Mouse (Mus musculus) neural tube, embryonic 14.5 days (tissue): ENCODE results near the gene Ltbp4. TPM values are rescaled to one million over a fixed set of nuclear protein-coding genes. Genes with fewer than 3 reads are reported as not detected.

ENCODE experiments used
- ATAC-seq: fragments of 200-750 bp; cut with Nextera tagmentation; 2 replicates; pipeline ENCODE4 v1.8.0; 2017; ENCODE audit warnings: low read depth, mild to moderate bottlenecking, moderate TSS enrichment, moderate library complexity
- H3K27ac ChIP-seq: fragments of 300-500 bp; sonication (generic); 2 replicates; pipeline ENCODE4 v1.5.1; 2014; ENCODE audit warnings: low read depth, mild to moderate bottlenecking, control low read depth, low read length, moderate library complexity, mixed read lengths
- H3K27me3 ChIP-seq: fragments of 300-500 bp; sonication (generic); 2 replicates; pipeline ENCODE4 v1.6.1; 2014; ENCODE audit warnings: low read length; ENCODE audit not compliant: control insufficient read depth, insufficient read depth
- H3K36me3 ChIP-seq: fragments of 300-500 bp; sonication (generic); 2 replicates; pipeline ENCODE4 v1.6.1; 2014; ENCODE audit warnings: low read length, mixed read lengths; ENCODE audit not compliant: control insufficient read depth, insufficient read depth
- H3K4me1 ChIP-seq: fragments of 300-500 bp; sonication (generic); 2 replicates; pipeline ENCODE4 v1.6.1; 2014; ENCODE audit warnings: low read length; ENCODE audit not compliant: control insufficient read depth, insufficient read depth
- H3K4me2 ChIP-seq: fragments of 300-500 bp; sonication (generic); 2 replicates; pipeline ENCODE4 v1.6.1; 2014; ENCODE audit warnings: mild to moderate bottlenecking, low read depth, low read length, control low read depth
- H3K4me3 ChIP-seq: fragments of 300-500 bp; sonication (generic); 2 replicates; pipeline ENCODE4 v1.5.1; 2014; ENCODE audit warnings: low read depth, low read length, control low read depth, mixed read lengths
- H3K9ac ChIP-seq: fragments of 300-500 bp; sonication (generic); replicated peaks from 2 replicates; pipeline ENCODE4 v1.6.1; 2014; ENCODE audit warnings: low read depth, mild to moderate bottlenecking, control low read depth, low read length, mixed read lengths
- H3K9me3 ChIP-seq: fragments of 300-500 bp; sonication (generic); 2 replicates; pipeline ENCODE4 v1.6.1; 2016; ENCODE audit warnings: low read length; ENCODE audit not compliant: control insufficient read depth
- WGBS: fragments of 180-500 bp; shearing (Covaris S2); extraction: QIAGEN DNeasy Blood & Tissue Kit; methylation state at CpG from one replicate; pipeline ENCODE4 v1.1.7; 2014; 5-methylcytosine and 5-hydroxymethylcytosine counted together
- polyA plus RNA-seq: library from polyadenylated mRNA; unstranded; fragments of >200 nt; fragmentation: Nextera tagmentation; extraction: Ambion mirVana; gene quantifications from 2 replicates; pipeline ENCODE4 v1.2.1, GENCODE M21; 2014

Gene Ltbp4
- polyA plus RNA-seq, 1 experiment from 2014 or later = 5.8 TPM

DNA sequence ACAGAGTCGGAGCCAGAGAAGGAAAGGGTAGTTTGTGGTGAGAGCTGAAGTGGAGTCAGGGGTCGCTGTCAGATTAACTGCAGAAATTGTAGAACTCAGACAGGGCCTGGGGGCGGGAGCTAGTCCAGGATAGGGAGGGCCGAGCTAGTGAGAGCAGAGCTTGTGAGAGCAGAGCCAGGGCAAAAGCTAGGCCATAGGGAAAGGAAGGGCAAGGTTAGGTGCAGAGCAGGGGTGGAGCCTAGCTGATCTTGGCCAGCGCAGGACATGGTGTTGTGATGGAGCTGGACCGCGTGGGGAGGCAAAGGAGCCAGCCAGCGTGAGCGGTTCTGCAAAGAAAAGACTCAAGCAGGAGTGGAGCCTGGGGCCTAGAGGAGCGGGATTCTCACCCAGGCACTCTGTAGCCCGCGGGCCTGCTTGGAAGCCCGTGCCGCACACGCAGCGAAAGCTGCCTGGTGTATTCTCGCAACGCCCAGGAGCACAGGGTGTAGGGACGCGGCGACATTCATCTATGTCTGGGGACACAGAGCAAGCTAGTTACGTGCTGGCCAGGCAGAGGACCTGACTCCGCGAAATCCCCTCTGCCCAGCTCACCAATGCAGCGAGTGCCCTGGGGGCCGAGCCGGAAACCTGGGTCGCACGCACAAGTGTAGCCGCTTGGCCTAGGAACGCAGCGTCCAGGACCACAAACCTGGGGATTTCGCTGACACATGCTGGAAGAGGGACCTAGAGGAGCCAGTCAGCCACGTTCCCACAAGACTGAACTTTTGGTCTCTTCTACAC lies 11.2 kb downstream of the Ltbp4 start:
- peaks cover 7% of the 10 kb centered on the region; the same call in 1 of the 2 replicates for H3K4me1 ChIP-seq
- H3K9me3 ChIP-seq = no peaks in the 10 kb centered on the region
- no peak for ATAC-seq
- H3K27ac ChIP-seq = no peak overlapping the region
- 34% methylated on average over 34 of the region's 34 CpGs for WGBS
- H3K9ac ChIP-seq = no peak overlapping the region
- peaks cover 60% of the 10 kb centered on the region for H3K27me3 ChIP-seq
- H3K4me2 ChIP-seq = peak overlapping the region; percentile 38; the same call in 1 of the 2 replicates
- no peaks in the 10 kb centered on the region for H3K36me3 ChIP-seq
- H3K4me3 ChIP-seq = peak overlapping the region; percentile 21; the same call in 1 of the 2 replicates

DNA sequence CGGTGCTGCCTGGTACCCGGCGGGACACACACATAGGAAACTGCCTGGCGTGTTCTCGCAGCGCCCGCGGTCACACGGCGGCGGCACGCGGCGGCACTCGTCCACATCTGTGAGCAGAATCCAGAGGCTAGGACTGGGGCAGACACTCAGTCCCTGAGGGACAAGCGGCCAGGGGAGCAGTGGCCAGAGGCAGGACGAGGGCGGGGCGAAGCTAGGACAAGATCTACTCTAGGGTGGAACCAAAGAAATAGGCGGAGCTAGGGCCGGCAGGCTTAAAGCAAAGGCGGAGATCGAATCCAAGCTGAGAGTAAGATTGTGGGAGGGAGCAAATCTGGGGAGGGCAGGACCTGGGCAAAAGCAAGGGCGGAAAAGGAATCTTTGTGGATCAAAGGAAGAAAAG lies 11.8 kb downstream of the Ltbp4 start:
- H3K9me3 ChIP-seq = no peaks in the 10 kb centered on the region
- 1% methylated on average over 24 of the region's 24 CpGs for WGBS
- peak; percentile 39; the same call in 1 of the 2 replicates for ATAC-seq

DNA sequence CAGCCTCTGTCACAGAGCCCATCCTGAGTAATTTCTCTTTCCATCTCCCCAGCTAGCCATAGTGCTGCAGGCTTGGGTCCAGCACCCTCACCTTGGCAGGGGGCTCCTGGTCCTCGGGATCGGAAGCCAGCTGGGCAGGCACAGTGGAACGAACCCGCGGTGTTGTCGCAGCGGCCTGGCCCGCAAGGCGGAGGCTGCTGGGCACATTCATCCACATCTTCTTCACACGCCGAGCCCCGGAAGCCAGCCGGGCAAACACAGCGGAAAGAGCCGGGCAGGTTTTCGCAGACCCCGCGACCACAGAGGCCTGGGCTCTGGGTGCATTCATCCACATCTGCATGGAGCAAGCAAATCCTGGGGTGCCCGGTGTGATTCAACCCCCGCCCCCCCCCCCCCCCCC lies 12.6 kb downstream of the Ltbp4 start:
- 48% methylated on average over 19 of the region's 20 CpGs for WGBS
- ATAC-seq = no peak
- H3K27me3 ChIP-seq = peaks cover 46% of the 10 kb centered on the region

More for the DNA sequence above, 11.8 kb downstream of the Ltbp4 start:
- H3K27ac ChIP-seq = no peak overlapping the region
- 0 out of 2 replicates have a peak overlapping the region, but pooled peaks have one; percentile 28 for H3K9ac ChIP-seq
- 0 out of 2 replicates have a peak, but pooled peaks cover 3% of the 10 kb centered on the region for H3K4me1 ChIP-seq
- H3K27me3 ChIP-seq = peaks cover 54% of the 10 kb centered on the region
- peak overlapping the region; percentile 21; the same call in 1 of the 2 replicates for H3K4me3 ChIP-seq
- no peaks in the 10 kb centered on the region for H3K36me3 ChIP-seq
- H3K4me2 ChIP-seq = peak overlapping the region; percentile 38; the same call in 1 of the 2 replicates

DNA sequence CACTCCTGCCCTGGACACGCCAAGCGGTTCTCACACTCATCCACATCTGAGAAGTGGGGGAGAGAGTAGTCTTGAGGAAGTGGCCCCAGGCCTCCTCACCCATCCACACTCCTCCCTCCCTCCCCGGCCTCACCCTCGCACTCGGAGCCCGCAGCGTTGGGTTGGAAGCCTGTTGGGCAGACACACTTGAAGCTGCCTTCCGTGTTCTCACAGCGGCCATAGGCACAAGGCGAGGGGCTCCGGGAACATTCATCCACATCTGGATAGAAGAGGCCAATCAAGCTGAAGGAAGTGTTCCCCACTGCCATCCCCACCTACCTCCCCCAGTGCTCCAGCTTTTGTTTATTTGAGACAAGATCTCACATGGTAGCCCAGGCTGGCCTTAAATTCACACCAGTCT lies 13.3 kb downstream of the Ltbp4 start:
- no peak overlapping the region for H3K27ac ChIP-seq
- no peaks in the 10 kb centered on the region for H3K4me1 ChIP-seq
- no peaks in the 10 kb centered on the region for H3K36me3 ChIP-seq
- H3K27me3 ChIP-seq = peaks cover 39% of the 10 kb centered on the region
- H3K4me2 ChIP-seq = no peak overlapping the region
- over 99% methylated on average over 11 of the region's 11 CpGs for WGBS
- H3K9me3 ChIP-seq = no peaks in the 10 kb centered on the region
- H3K4me3 ChIP-seq = no peak overlapping the region
- ATAC-seq = no peak
- no peak overlapping the region for H3K9ac ChIP-seq

More for the DNA sequence above, 12.6 kb downstream of the Ltbp4 start:
- Histone ChIP-seq H3K9ac (no peak overlapping the region), H3K36me3 (no peaks in the 10 kb centered on the region), H3K27ac (no peak overlapping the region), H3K4me1 (0 out of 2 replicates have a peak, but pooled peaks cover 3% of the 10 kb centered on the region), H3K4me2 (no peak overlapping the region), H3K4me3 (no peak overlapping the region), H3K9me3 (no peaks in the 10 kb centered on the region)

DNA sequence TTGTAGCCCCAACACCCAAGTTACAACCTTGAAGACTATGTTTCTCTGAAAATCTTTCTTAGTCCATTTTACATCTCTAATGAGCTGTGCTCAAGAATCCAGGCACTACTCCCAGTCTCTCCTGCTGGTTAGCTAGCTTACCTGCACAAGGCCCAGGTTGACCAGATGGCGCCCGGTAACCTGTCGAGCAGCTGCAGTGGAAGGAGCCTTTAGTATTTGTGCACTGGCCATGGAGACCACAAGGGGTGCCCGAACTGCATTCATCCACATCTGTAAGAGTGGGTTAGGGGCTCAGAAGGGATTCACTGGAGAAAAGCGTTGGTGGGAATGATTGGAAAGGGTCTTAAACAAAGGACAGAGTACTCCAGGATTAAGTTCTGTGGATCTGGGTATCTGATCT lies 14.5 kb downstream of the Ltbp4 start:
- Histone ChIP-seq H3K4me2 (no peak overlapping the region), H3K4me3 (no peak overlapping the region), H3K9me3 (no peaks in the 10 kb centered on the region), H3K36me3 (no peaks in the 10 kb centered on the region), H3K27ac (no peak overlapping the region), H3K4me1 (no peaks in the 10 kb centered on the region), H3K9ac (no peak overlapping the region), H3K27me3 (peaks cover 31% of the 10 kb centered on the region)
- ATAC-seq = no peak
- WGBS = 94% methylated on average over 5 of the region's 5 CpGs

DNA sequence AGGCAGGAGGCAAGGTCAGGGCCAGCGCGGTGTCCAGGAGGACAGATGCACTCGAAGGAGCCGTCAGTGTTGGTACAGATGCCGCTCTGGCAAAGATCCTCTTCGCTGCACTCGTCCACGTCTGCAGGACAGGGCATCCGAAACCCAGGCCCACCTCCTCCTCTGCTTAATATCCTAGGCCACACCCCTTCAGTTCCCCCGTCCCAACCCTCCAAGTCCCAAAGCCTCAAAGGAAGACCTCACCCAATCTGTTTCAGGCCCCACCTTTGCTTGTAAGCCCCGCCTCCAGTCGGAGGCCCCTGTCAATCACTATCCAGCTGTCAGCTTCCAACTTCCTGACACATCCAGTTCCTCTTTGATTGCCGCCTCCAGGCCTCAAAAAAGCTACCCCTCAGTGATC lies 15.2 kb downstream of the Ltbp4 start:
- WGBS = 21% methylated on average over 13 of the region's 13 CpGs
- H3K27ac ChIP-seq = no peak overlapping the region
- H3K9ac ChIP-seq = no peak overlapping the region
- H3K4me3 ChIP-seq = no peak overlapping the region
- no peak for ATAC-seq
- peaks cover 24% of the 10 kb centered on the region for H3K27me3 ChIP-seq
- no peak overlapping the region for H3K4me2 ChIP-seq
- no peaks in the 10 kb centered on the region for H3K36me3 ChIP-seq
- no peaks in the 10 kb centered on the region for H3K4me1 ChIP-seq
- H3K9me3 ChIP-seq = no peaks in the 10 kb centered on the region

DNA sequence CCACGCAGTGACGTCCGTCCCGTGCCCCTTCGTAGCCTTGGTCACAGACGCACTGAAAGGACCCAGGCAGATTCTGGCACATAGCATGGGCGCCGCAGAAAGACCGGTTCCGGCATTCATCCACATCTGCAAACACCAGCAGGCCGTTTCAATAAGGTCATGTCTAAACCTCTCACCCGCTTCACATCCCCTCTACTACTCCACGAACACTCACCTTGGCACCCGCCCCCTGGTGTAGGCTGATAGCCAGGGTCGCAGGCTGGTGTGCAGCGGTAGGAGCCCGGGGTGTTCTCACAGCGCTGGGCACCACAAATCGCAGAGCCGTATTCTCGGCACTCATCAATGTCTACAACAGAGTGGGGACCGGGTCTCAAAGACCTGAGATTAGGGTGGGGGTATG lies 18.1 kb downstream of the Ltbp4 start:
- no peak for ATAC-seq
- Histone ChIP-seq H3K4me2 (no peak overlapping the region), H3K4me3 (no peak overlapping the region), H3K9me3 (no peaks in the 10 kb centered on the region), H3K27me3 (peaks cover 3% of the 10 kb centered on the region; the same call in 1 of the 2 replicates), H3K27ac (no peak overlapping the region), H3K9ac (no peak overlapping the region), H3K36me3 (no peaks in the 10 kb centered on the region), H3K4me1 (no peaks in the 10 kb centered on the region)
- WGBS = 91% methylated on average over 22 of the region's 22 CpGs

DNA sequence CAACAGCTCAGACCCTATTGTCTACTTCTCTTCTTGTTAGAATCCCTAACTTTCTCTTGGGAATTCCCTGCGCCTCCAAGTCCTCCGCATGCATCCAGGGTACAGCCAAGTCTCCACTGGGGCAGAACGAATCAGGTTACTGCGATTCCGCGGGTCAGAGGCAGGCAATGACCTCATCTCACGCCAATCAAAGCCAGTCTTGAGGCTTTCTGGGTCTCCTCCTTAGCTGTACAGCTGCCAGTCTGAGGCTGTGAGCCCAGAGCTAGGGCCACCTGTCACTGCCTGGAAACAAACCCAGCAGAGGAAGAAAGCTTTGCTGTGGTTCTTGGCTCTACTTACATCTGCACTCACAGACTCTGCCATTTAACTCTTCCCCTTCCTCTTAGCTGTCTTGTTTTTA lies 21.5 kb downstream of the Ltbp4 start:
- H3K4me2 ChIP-seq = no peak overlapping the region
- 32% methylated on average over 7 of the region's 7 CpGs for WGBS
- no peaks in the 10 kb centered on the region for H3K4me1 ChIP-seq
- H3K4me3 ChIP-seq = no peak overlapping the region
- H3K9me3 ChIP-seq = no peaks in the 10 kb centered on the region
- no peak for ATAC-seq
- no peak overlapping the region for H3K9ac ChIP-seq
- no peaks in the 10 kb centered on the region for H3K36me3 ChIP-seq
- no peaks in the 10 kb centered on the region for H3K27me3 ChIP-seq
- H3K27ac ChIP-seq = no peak overlapping the region

DNA sequence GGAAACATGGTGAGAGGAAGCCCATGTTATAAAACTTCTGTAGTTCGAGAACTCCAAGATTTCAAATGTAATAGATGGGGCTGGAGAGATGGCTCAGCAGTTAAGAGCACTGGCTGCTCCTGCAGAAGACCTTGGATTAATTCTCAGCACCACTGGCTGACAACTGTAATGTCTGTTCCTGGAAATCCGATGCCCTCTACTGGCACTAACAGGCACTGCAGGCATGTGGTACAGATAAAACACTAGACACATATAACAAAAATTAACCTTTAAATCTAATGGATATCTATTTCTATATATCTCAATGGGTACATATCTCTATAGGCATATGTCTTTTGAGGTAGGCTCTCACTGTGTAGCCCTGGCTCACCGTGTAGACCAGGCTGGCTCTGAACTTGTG lies 23.1 kb downstream of the Ltbp4 start:
- 93% methylated on average over 3 of the region's 3 CpGs for WGBS
- no peak overlapping the region for H3K4me3 ChIP-seq
- no peak overlapping the region for H3K27ac ChIP-seq
- H3K36me3 ChIP-seq = no peaks in the 10 kb centered on the region
- no peak overlapping the region for H3K9ac ChIP-seq
- no peak for ATAC-seq
- no peak overlapping the region for H3K4me2 ChIP-seq
- H3K27me3 ChIP-seq = no peaks in the 10 kb centered on the region
- no peaks in the 10 kb centered on the region for H3K4me1 ChIP-seq
- no peaks in the 10 kb centered on the region for H3K9me3 ChIP-seq
